Mouse (Mus musculus) embryonic facial prominence, embryonic 14.5 days (tissue): ENCODE results near the gene Dedd2. TPM values are rescaled to one million over a fixed set of nuclear protein-coding genes. Genes with fewer than 3 reads are reported as not detected.
"Not testable (repeated sequence)": the region's sequence is repeated elsewhere in the genome, so short reads cannot be mapped to it uniquely, and the experiment has no call there.

Experiments used
- ATAC-seq: fragments of 200-750 bp; cut with Nextera tagmentation; 2 replicates; pipeline ENCODE4 v1.8.0; 2017; ENCODE audit warnings: low read depth, moderate number of reproducible peaks, moderate TSS enrichment
- DNase-seq: peaks from one replicate; pipeline ENCODE4 v3.0.0-alpha.2; 2015; ENCODE audit warnings: low spot score
- H3K27ac ChIP-seq: fragments of 300-500 bp; sonication (generic); replicated peaks from 2 replicates; pipeline ENCODE4 v1.5.1; 2014; ENCODE audit warnings: low read depth, mild to moderate bottlenecking, low read length, moderate library complexity
- H3K27me3 ChIP-seq: fragments of 300-500 bp; sonication (generic); replicated peaks from 2 replicates; pipeline ENCODE4 v1.6.1; 2014; ENCODE audit warnings: low read length; ENCODE audit not compliant: control insufficient read depth, insufficient read depth
- H3K36me3 ChIP-seq: fragments of 300-500 bp; sonication (generic); 2 replicates; pipeline ENCODE4 v1.6.1; 2014; ENCODE audit warnings: low read length, mixed read lengths; ENCODE audit not compliant: control insufficient read depth, insufficient read depth
- H3K4me1 ChIP-seq: fragments of 300-500 bp; sonication (generic); 2 replicates; pipeline ENCODE4 v1.6.1; 2014; ENCODE audit warnings: antibody characterized with exemption, low read length; ENCODE audit not compliant: control insufficient read depth, insufficient read depth
- H3K4me2 ChIP-seq: fragments of 300-500 bp; sonication (generic); 2 replicates; pipeline ENCODE4 v1.6.1; 2014; ENCODE audit warnings: low read depth, mild to moderate bottlenecking, low read length, moderate library complexity, mixed read lengths
- H3K4me3 ChIP-seq: fragments of 300-500 bp; sonication (generic); 2 replicates; pipeline ENCODE4 v1.5.1; 2014; ENCODE audit warnings: low read depth, mild to moderate bottlenecking, low read length
- H3K9ac ChIP-seq: fragments of 300-500 bp; sonication (generic); 2 replicates; pipeline ENCODE4 v1.6.1; 2014; ENCODE audit warnings: low read depth, mild to moderate bottlenecking, low read length, moderate library complexity, mixed read lengths
- H3K9me3 ChIP-seq: fragments of 300-500 bp; sonication (generic); 2 replicates; pipeline ENCODE4 v1.6.1; 2016; ENCODE audit warnings: low read length; ENCODE audit not compliant: control insufficient read depth
- WGBS: fragments of 180-500 bp; shearing (Covaris S2); extraction: QIAGEN DNeasy Blood & Tissue Kit; methylation state at CpG from one replicate; pipeline ENCODE4 v1.1.7; 2014; 5-methylcytosine and 5-hydroxymethylcytosine counted together
- polyA plus RNA-seq: library from polyadenylated mRNA; unstranded; fragments of >200 nt; fragmentation: Nextera tagmentation; extraction: Ambion mirVana; gene quantifications from 2 replicates; pipeline ENCODE4 v1.2.1, GENCODE M21; 2014

The Dedd2 gene
- 8.3 and 9.4 TPM in 2 replicates for polyA plus RNA-seq

DNA sequence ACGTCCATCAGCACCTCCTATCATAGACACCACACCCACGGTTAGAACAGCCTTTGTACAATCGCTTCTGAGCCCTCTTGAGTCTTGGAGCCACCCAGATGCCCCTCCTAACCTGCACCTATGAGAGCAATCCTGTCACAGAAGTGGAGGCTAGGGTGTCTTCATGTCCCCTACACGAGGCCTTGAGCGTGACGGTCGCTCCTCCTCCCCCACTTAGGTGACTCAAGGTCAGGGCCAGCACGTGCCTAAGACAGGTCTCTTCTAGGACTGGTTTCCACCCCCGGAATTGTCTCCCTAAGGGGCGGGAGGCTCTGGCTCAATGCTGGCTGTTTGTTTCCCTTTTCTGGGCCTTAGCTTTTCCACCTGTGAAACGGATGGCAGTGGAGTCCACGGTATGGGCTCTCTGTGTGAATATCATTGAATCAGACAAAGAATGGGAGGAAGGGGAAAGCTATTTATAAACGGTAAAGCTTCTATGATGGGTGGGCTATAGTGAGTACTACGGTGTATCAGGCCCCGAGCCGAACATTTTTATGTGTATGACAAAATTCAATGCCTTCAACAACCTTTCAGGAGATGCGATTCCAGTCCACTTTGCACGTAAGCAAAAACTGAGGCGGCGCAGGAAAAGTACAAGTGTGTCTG lies at the start of gene Dedd2:
Dedd2 (minus strand) TSS at position 159 of the 645 bp plus-strand sequence.
- Histone ChIP-seq H3K4me1 (peaks cover 13% of the 10 kb centered on the region), H3K9ac (peak within 1 kb of the TSS; percentile 74), H3K4me3 (peak within 1 kb of the TSS; percentile 63), H3K27me3 (no peaks in the 10 kb centered on the region), H3K36me3 (peaks cover 26% of the 10 kb centered on the region), H3K9me3 (no peaks in the 10 kb centered on the region), H3K4me2 (peak within 1 kb of the TSS; percentile 92), H3K27ac (peak within 1 kb of the TSS; percentile 87)
- DNase-seq (no peak), ATAC-seq (no peak)
- WGBS = 9% methylated on average over 20 of the region's 20 CpGs

DNA sequence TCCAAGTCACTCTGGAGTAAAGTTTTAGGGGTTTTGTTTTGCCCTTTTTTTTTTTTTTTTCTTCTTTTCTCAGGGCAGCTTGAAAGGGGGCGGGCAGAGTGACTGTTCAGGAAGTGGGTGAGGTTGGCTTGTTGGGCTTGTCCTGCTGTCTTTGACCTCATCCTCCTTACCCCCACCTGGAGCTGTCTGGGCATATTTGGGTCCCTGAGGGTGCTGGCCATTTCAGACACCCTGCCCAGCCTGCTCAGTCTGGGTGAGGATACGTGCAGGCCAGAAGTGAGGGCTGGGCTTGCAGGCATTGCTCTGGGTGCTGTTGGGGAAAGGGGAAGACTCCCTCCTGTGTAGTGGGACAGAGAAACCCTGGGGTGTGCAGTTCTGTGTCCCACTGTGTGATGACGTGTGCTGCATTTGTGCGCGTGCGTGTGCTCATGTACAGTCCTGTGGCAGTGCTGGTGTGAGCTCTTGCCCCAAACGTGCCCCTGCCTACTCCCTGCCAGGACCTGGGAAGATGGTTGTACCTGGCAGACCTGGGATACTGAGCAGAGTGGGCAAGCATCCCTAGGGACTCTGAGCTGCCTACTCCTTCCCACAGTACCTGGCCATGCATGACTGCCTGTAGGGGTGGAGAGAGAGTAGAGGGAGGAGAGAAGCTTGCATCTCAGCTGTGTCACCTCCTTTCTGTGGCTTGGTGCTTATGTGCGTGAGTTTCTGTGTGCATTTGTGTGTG lies 49.3 kb upstream of the Dedd2 start:
- Histone ChIP-seq H3K4me1 (peaks cover 17% of the 10 kb centered on the region), H3K4me2 (peak overlapping the region; percentile 92), H3K4me3 (peak overlapping the region; percentile 69), H3K27ac (0 out of 2 replicates have a peak overlapping the region, but pooled peaks have one; percentile 75), H3K9ac (peak overlapping the region; percentile 80; the same call in 1 of the 2 replicates), H3K36me3 (peaks cover 37% of the 10 kb centered on the region), H3K9me3 (no peaks in the 10 kb centered on the region), H3K27me3 (no peaks in the 10 kb centered on the region)
- no peak for ATAC-seq
- no peak for DNase-seq
- WGBS = 74% methylated on average over 8 of the region's 8 CpGs

DNA sequence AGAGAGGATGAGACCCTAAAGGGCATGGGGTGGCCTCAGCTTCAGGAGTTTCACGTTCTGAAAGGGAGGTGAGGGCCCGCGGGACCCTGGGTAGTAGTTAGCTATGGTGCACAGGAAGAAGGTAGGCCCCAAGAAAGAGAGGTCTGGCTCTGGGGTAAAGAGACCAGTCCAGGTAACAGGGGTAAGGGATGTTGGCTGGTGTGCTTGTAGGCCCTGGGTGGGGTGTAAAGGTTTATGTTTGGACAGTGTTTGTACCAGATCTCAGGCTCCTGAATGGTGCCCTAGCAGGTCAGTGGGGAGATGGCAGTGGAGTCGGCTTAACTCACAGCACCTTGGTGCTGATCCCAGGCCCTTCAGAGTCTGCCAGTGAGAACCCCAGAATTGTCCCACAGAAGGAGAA lies 48.6 kb upstream of the Dedd2 start:
- WGBS = 37% methylated on average over 4 of the region's 4 CpGs
- Histone ChIP-seq H3K27me3 (no peaks in the 10 kb centered on the region), H3K4me3 (peak overlapping the region; percentile 69), H3K4me2 (peak overlapping the region; percentile 92), H3K4me1 (peaks cover 11% of the 10 kb centered on the region), H3K36me3 (peaks cover 34% of the 10 kb centered on the region), H3K27ac (peak overlapping the region; percentile 75; the same call in 1 of the 2 replicates), H3K9me3 (no peaks in the 10 kb centered on the region), H3K9ac (peak overlapping the region; percentile 80)
- ATAC-seq (no peak), DNase-seq (no peak)

DNA sequence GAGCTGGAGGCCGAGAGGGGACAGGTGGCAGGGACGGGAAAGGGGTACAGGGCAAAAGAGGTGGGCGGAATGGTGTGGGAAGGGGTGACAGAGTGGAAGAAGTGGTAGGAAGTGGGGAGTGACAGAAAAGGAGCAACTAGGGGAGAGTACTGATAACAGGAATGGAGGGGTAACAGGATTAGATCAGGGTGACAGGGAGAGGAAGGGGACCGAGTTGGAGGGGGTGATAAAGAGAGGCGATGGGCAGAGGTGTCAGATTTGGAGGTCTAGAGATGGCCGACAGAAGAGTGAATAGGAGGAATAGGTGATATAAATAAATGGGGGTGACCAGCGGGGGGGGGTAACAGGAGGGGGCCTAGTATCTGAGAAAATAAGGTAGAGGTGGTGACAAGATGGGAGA lies 48.2 kb upstream of the Dedd2 start:
- Histone ChIP-seq H3K27ac (peak overlapping the region; percentile 75), H3K4me1 (peaks cover 10% of the 10 kb centered on the region), H3K27me3 (no peaks in the 10 kb centered on the region), H3K9ac (peak overlapping the region; percentile 80), H3K36me3 (peaks cover 30% of the 10 kb centered on the region), H3K9me3 (no peaks in the 10 kb centered on the region), H3K4me3 (peak overlapping the region; percentile 69), H3K4me2 (peak overlapping the region; percentile 92)
- 7% methylated on average over 7 of the region's 7 CpGs for WGBS
- no peak for ATAC-seq
- DNase-seq = no peak

DNA sequence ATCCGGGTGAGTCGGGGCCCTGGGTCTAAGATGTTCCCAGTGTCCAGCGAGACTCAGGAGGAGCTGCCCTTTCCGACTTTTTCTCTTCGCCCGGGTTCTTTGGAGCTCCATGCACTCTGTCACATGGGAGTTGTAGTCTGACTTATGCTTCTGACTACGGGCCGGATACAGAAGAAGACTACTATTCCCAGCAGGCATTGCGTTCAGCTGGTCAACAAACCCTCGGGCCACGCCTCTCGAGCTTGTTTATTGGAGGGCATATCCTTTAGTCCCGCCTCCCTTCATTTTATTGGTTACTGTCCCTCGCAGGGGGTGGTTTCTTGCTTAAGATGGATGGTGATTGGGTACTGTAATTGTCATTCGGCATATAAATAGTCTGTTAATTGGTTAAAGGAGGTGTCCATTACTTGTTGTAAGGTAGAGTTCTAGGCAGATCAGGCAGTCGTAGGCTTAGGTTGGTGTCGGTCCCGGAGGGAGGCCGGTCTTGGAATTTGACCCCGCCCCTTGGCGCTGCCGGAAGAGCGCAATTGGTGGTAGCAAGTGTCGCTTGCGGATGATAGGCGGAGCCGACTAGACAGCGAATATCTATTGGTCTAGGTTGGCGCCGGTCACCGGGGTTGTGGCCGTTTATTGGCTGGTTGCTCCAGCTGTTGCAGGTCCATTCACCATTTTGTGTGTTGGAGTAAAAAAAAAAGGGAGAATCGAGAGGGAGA lies 47.5 kb upstream of the Dedd2 start:
- peak overlapping the region; percentile 69 for H3K4me3 ChIP-seq
- DNase-seq (peak; percentile 100), ATAC-seq (peak; percentile 96)
- H3K27ac ChIP-seq = peak overlapping the region; percentile 89
- no peaks in the 10 kb centered on the region for H3K27me3 ChIP-seq
- peaks cover 23% of the 10 kb centered on the region for H3K36me3 ChIP-seq
- no peaks in the 10 kb centered on the region for H3K9me3 ChIP-seq
- H3K4me2 ChIP-seq = peak overlapping the region; percentile 92
- 1% methylated on average over 33 of the region's 33 CpGs for WGBS
- H3K4me1 ChIP-seq = peaks cover 10% of the 10 kb centered on the region
- peak overlapping the region; percentile 80 for H3K9ac ChIP-seq

DNA sequence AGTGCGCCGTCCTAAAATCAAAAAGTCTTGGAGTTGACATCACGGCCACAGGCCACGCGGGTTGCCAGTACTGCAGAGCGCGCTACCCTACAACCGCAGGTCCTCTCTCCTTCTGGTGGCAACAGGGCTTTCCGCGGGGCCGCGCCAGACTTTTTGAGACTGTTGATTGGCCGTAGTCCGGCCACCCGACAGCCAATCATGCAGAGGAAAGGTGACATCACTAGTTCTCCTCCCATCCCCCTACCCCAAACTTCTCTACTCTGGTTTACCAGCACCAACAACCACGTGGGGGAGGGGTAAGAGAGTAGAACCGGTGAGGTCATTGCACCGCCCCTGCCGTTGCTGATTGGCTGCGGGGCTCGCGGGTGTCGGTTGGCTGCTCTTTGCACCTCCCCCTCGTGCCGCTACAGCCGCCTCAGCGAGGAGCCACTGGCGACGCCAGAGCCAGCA lies 46.9 kb upstream of the Dedd2 start, which contains the start of gene Cic:
Cic (plus strand) TSS at position 404 of the 450 bp plus-strand sequence.
- peak within 1 kb of the TSS; percentile 89 for H3K27ac ChIP-seq
- no peaks in the 10 kb centered on the region for H3K27me3 ChIP-seq
- peaks cover 10% of the 10 kb centered on the region for H3K4me1 ChIP-seq
- under 1% methylated on average over 28 of the region's 29 CpGs for whole genome bisulfite sequencing
- DNase-seq (peak; percentile 100), ATAC-seq (peak; percentile 86)
- peaks cover 17% of the 10 kb centered on the region; the same call in 1 of the 2 replicates for H3K36me3 ChIP-seq
- H3K9ac ChIP-seq = peak within 1 kb of the TSS; percentile 80
- no peaks in the 10 kb centered on the region for H3K9me3 ChIP-seq
- H3K4me3 ChIP-seq = peak within 1 kb of the TSS; percentile 69
- H3K4me2 ChIP-seq = peak within 1 kb of the TSS; percentile 92

DNA sequence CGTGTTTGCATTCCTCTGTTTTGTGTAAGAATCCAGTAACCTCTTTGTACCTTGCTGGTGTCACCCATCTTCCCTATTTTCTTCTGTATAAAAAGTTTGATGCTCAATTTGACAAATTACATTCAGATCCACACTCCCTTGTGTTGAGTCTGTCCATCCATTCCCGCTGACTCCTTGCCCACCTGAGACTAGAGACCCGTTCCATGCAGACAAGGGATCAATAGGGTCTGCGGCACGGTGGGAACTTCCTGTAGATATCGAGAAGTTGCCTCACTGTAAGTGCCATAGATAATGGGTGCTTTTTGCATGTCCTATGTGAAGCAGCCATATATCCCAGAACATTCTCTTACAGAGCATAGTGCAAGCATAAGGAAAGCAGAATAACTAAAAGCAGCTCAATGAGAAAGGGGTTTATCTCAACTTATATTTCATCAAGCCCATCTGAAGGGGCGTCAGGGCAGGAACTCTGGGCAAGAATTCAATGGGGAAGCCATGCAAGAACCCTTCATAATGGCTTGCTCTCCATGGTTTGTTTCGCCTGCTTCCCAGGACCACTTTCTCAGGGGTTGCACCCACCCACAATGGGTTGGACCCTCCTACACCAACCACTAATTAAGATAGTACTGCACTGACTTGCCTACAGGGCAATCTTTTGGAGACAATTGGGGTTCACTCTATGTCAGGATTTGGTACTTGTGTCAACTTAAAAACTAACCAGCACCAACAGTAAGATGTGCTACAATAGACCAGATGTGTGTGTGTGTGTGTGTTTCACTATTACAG lies 46.0 kb upstream of the Dedd2 start:
- Histone ChIP-seq H3K4me2 (peak overlapping the region; percentile 58), H3K4me3 (peak overlapping the region; percentile 69)

DNA sequence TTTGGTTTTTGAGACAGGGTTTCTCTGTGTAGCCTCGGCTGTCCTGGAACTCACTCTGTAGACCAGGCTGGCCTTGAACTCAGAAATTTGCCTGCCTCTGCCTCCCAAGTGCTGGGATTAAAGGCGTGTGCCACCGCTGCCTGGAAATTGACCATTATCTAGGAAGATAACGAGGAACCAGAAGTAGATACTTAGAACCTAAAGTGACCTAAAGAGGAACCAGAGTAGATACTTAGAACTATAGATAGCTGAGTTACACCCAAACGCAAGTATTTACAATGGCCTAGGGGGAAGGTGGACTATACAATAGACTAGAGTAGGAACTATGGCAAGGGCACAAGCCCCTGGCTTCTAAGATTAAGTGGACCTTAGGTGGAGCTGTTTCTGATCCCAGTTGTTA lies 45.3 kb upstream of the Dedd2 start:
- not testable (repeated sequence) for H3K27me3 ChIP-seq, ATAC-seq, H3K36me3 ChIP-seq, DNase-seq, H3K9ac ChIP-seq, H3K27ac ChIP-seq, H3K4me2 ChIP-seq, H3K4me3 ChIP-seq, H3K9me3 ChIP-seq
- 84% methylated on average over 5 of the region's 5 CpGs for WGBS
- peaks cover 10% of the 10 kb centered on the region for H3K4me1 ChIP-seq

More for the DNA sequence above, 46.0 kb upstream of the Dedd2 start:
- WGBS = 84% methylated on average over 8 of the region's 8 CpGs
- Histone ChIP-seq H3K27me3 (no peaks in the 10 kb centered on the region), H3K27ac (no peak overlapping the region), H3K9me3 (no peaks in the 10 kb centered on the region), H3K4me1 (peaks cover 10% of the 10 kb centered on the region), H3K9ac (no peak overlapping the region; the same call in 1 of the 2 replicates), H3K36me3 (peaks cover 8% of the 10 kb centered on the region; the same call in 1 of the 2 replicates)
- no peak for DNase-seq
- ATAC-seq = no peak
